Mouse (Mus musculus): ENCODE results near the gene Pex16. TPM values are rescaled to one million over a fixed set of nuclear protein-coding genes. Genes with fewer than 3 reads are reported as not detected.
A peak's percentile ranks its signal among the peaks of the same experiment; 100 is the strongest.

Gene Pex16
- polyA plus RNA-seq, 1 experiment from 2014 or later = 40.1 TPM

DNA sequence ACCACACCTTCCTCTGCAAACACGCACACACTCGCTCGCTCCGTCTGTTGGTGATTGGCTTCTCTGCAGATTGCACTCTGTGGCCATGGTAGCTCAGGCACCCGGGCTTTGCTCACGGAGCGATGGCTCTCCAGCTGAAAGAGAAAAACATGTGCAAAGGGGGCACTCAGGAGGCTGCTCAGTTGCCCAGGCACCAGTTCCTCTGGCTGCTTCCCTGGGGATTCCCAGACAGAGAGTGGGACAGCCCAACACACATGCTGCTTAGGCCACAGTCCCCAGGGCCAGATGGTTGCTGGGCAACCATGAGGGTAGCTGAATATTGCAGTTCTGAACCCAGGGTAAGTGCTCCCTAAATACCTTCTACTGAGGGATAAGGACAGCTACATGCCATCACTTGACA is 31.2 kb downstream of the Pex16 start:
- 0 out of 2 replicates have a peak overlapping the region, but pooled peaks have one; percentile 54 for H3K27ac ChIP-seq (replicated peaks)
- 50% methylated on average over 7 of the region's 7 CpGs for WGBS
- H3K4me1 ChIP-seq (replicated peaks) = peaks cover 24% of the 10 kb centered on the region
- H3K9ac ChIP-seq = no peak overlapping the region
- H3K4me3 ChIP-seq = no peak overlapping the region
- H3K36me3 ChIP-seq = peaks cover 50% of the 10 kb centered on the region
- H3K9me3 ChIP-seq = no peaks in the 10 kb centered on the region
- no peaks in the 10 kb centered on the region for H3K27me3 ChIP-seq
- ATAC-seq (ENCODE audit: low FRiP score, low read depth) = no peak
- no peak overlapping the region for H3K4me2 ChIP-seq

DNA sequence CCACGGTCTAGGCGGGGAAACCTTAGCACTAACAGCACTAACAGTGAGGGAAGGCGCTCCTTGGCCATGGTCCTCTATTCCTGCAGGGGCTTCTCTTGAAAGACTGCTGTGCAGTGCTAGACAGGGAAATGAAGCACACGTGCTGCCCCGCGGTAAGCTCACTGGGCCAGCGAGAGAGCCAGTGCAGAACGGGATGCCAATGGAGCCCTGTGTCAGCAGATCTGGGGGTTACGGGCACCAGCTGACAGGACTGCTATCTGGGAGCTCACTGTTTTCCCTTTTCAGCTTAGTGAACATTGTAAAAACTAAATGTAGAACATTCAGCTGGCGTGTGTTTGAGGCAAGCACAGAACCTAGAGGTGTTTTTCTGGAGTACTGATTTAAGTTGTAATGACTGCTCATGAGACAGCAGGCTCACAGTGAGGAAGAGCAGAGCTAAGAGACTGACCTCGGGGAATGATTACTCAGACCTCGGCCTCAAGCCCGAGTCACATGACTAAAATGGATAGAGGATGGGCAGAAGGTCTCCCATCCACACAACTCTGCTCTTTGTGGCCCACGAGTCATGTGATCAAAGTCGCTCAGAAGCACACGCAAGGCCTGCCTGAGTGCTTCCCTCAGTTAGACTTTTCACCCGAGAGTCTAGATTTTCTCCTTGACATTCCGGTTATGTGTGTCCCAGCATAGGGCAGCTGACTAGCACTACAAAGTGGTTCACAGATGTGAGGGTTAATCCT is 34.0 kb downstream of the Pex16 start:
- no peak overlapping the region for H3K9ac ChIP-seq
- H3K27ac ChIP-seq (replicated peaks) = no peak overlapping the region
- H3K4me3 ChIP-seq = no peak overlapping the region
- WGBS = 88% methylated on average over 18 of the region's 18 CpGs
- H3K27me3 ChIP-seq = no peaks in the 10 kb centered on the region
- no peaks in the 10 kb centered on the region for H3K9me3 ChIP-seq
- H3K4me1 ChIP-seq (replicated peaks) = peaks cover 9% of the 10 kb centered on the region
- no peak overlapping the region for H3K4me2 ChIP-seq
- peaks cover 78% of the 10 kb centered on the region for H3K36me3 ChIP-seq
- ATAC-seq (ENCODE audit: low FRiP score, low read depth) = no peak

DNA sequence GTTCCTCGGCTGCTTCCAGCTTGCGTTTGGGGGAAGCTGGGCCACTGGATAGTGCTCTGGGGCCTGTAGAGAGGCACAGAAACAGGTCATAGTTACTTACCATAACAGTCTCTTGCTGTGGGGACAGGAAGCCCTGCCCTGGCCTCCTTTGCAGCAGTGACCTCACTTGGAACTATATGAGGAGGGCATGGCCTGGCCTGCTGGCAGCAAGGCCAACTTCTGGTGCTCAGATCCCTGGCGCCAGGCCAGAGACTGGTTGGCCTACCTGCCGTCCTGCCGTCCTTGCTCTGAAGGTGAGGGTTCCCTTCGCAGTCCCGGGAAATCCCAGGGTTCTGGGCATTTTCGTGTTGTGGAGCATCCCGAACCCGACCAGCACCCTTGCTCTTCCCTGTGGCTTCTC is 37.2 kb downstream of the Pex16 start:
- no peak overlapping the region for H3K27ac ChIP-seq (replicated peaks)
- H3K4me2 ChIP-seq = no peak overlapping the region
- H3K4me3 ChIP-seq = no peak overlapping the region
- H3K36me3 ChIP-seq = peaks cover 90% of the 10 kb centered on the region
- no peaks in the 10 kb centered on the region for H3K9me3 ChIP-seq
- H3K27me3 ChIP-seq = no peaks in the 10 kb centered on the region
- no peak for ATAC-seq (ENCODE audit: low FRiP score, low read depth)
- H3K9ac ChIP-seq = no peak overlapping the region
- 93% methylated on average over 10 of the region's 10 CpGs for WGBS
- no peaks in the 10 kb centered on the region for H3K4me1 ChIP-seq (replicated peaks)

DNA sequence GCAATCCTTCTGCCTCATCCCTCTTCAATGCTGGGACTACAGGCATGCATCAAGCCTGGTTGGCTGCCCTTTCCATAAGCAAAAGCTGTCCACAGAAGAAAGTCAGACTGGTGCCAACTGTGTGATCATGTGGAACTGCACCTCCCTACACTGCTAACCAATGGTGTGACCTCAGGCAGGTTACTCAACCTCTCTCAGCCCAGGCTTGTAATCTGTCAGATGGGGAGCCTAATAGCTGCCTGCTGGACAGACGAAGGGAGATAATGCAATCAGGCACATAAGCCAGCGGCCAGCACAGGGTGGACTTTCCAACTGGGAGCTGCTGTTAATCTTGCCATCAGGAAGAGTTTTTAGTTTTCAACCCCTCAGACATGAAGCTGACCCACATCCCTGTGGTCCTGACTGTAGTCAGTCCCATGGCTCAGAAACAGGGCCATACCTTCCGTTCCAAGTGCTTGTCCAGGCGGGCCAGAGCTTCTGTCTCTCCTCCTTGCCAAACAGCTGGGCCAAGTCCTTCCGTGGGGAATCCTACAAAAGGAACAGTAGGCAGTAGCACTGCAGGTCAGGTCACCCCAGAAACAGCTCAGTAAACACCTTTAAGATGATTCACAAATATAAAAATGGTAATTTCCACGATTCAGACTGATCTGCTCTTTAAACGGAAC is 47.4 kb downstream of the Pex16 start:
- peaks cover 71% of the 10 kb centered on the region for H3K36me3 ChIP-seq
- 95% methylated on average over 7 of the region's 7 CpGs for WGBS

DNA sequence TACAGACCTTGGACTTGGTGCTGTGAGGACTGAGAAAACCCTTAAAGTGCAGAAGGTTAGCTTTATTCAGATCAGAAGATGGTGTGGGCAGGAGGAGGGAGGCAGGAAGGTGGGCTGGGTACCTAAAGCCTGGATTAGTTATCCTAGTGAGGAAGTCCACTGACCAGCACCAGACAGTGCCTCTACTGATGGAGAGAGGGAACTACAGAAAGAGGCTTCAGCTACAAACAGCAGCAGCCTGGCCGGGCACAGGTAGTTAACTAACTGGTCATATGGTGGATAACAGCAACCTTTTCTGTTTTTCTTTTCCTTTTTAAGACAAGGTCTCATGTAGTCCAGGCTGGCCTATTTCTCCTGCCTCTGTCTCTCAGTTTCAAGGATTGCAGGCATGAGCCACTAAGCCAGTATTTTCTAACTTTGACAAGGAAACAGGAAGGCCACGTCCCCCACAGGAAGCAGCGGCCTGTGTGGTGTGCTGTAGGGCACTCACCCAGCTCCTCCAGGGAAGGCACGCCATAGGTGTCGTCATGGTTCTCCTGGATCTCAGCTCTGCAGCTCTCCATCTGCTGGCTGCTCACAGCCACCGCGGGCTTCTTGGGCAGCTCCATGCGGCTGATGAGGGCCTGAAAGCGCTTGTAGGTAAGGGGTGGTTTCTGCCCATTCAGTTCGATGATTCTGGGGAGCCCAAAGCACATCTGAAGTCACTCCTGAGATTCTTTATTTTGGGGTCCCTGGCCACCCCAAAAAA is 48.1 kb downstream of the Pex16 start:
- peak overlapping the region; percentile 83; the same call in 1 of the 2 replicates for H3K27ac ChIP-seq (replicated peaks)
- H3K4me3 ChIP-seq = no peak overlapping the region
- no peaks in the 10 kb centered on the region for H3K27me3 ChIP-seq
- H3K36me3 ChIP-seq = peaks cover 68% of the 10 kb centered on the region
- no peaks in the 10 kb centered on the region for H3K9me3 ChIP-seq
- no peak overlapping the region for H3K9ac ChIP-seq
- WGBS = 73% methylated on average over 10 of the region's 10 CpGs
- H3K4me1 ChIP-seq (replicated peaks) = peaks cover 45% of the 10 kb centered on the region
- no peak overlapping the region for H3K4me2 ChIP-seq
- no peak for ATAC-seq (ENCODE audit: low FRiP score, low read depth)

More for the DNA sequence above, 47.4 kb downstream of the Pex16 start:
- no peak overlapping the region for H3K27ac ChIP-seq (replicated peaks)
- H3K27me3 ChIP-seq = no peaks in the 10 kb centered on the region
- H3K4me1 ChIP-seq (replicated peaks) = peaks cover 38% of the 10 kb centered on the region
- no peak for ATAC-seq (ENCODE audit: low FRiP score, low read depth)
- H3K9ac ChIP-seq = no peak overlapping the region
- H3K4me2 ChIP-seq = no peak overlapping the region
- H3K4me3 ChIP-seq = no peak overlapping the region
- no peaks in the 10 kb centered on the region for H3K9me3 ChIP-seq

DNA sequence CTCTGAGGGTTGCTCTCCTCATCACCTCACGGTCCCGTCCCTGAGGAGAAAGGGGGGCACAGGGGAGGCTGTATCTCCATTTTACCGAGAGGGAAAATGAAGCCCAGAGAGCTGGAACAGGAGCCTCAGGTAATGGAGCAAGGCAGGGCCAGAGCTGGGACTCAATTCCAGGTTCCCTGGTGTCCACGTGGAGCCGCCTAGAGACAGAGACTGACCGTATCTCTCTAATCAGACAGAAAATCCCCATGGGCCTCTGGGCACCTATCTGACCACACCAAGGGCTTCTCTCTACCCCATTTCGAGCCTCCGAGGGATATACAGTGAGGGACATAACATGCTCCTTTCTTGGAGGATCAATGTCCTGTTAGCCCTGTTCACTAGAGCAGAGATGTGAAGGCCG is 48.7 kb downstream of the Pex16 start:
- H3K9me3 ChIP-seq = no peaks in the 10 kb centered on the region
- H3K4me2 ChIP-seq = no peak overlapping the region
- no peaks in the 10 kb centered on the region for H3K27me3 ChIP-seq
- H3K36me3 ChIP-seq = peaks cover 63% of the 10 kb centered on the region
- no peak overlapping the region for H3K9ac ChIP-seq
- WGBS = 91% methylated on average over 9 of the region's 9 CpGs
- no peak overlapping the region for H3K4me3 ChIP-seq
- H3K27ac ChIP-seq (replicated peaks) = peak overlapping the region; percentile 83; the same call in 1 of the 2 replicates
- ATAC-seq (ENCODE audit: low FRiP score, low read depth) = no peak
- H3K4me1 ChIP-seq (replicated peaks) = peaks cover 51% of the 10 kb centered on the region

DNA sequence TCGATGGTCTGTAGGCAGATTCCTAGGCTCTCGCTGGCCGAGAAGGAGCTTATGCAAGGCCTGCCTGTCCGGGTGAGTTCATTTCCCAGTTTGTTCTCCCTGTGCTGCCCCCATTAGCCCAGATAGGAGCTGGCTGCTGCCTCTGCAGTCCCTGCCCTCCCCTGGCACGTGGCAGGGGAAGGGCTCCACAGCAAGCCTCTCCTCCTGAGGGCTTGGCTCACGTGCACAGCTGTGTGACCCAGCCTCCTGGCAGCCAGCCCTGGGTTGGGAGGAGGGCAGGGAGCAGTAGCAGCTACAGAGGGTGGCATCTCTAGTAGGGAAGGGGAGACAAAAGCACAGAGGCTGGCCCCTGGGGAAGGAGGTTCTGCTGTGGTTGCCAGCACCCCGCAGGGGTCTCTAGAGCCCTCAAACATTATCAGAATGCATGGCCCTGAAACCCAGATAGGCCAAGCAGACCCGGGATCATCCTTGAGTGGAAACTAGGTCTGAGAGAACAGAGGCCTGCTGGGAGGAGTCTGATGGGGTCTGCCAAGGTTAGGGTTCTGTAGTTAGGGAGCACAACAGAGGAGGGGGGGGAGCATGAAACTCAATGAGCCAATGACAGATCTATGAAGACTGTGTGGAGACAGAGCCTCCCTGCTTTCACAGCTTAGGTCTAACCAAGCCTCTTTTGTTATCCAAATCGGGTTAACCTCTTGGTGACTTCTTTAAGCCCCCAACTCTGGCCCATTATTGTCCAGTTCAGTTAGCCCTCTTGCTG is 49.4 kb downstream of the Pex16 start:
- no peak overlapping the region for H3K4me2 ChIP-seq
- no peaks in the 10 kb centered on the region for H3K9me3 ChIP-seq
- 57% methylated on average over 9 of the region's 9 CpGs for WGBS
- no peak overlapping the region for H3K4me3 ChIP-seq
- H3K27me3 ChIP-seq = no peaks in the 10 kb centered on the region
- peak overlapping the region; percentile 83 for H3K27ac ChIP-seq (replicated peaks)
- H3K4me1 ChIP-seq (replicated peaks) = peaks cover 58% of the 10 kb centered on the region
- peak; percentile 55 for ATAC-seq (ENCODE audit: low FRiP score, low read depth)
- peaks cover 57% of the 10 kb centered on the region for H3K36me3 ChIP-seq
- no peak overlapping the region for H3K9ac ChIP-seq

DNA sequence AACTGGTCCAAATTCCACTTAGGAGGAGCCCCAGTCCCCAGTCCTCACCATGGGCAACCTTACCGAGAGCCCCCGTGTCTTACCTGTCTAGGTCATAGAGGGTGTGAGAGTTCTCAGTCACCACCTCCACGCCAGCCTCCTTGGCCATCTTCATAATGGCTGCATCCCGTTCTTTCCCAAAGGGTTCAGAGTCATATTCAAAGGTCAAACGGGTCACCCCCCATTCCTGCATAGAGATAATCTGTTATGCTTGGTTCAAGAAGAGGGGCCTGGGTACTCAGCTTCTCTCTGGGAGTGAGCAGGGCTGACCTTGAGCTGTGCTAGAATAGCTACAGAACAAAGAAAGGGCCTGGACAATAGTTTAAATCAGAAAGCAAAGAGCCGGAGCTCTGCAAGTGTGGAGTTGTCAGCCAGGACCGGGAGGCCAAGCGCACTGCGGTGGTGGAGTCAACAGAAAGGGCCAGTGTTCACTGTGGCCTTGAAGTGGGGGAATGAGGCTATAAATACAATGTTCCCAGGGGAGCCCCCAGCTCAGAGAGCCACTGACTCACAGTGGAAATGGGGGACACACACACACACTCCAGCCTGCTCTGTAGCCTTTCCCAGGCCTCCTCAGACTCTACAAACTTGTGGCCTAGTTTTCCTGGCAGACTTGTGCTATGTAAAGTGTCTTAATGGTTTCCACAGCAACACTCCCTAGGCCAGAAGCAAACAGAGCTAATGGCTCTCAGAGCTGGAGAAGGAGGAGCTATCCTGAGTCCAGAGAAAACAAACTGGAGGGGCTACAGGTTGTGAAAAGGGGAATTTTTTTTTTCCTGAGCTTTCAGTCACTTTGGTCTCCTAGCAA is 50.2 kb downstream of the Pex16 start:
- Histone ChIP-seq H3K4me2 (peak overlapping the region; percentile 17; the same call in 1 of the 2 replicates), H3K4me3 (no peak overlapping the region), H3K9ac (no peak overlapping the region), H3K4me1 (replicated peaks) (peaks cover 65% of the 10 kb centered on the region), H3K27me3 (no peaks in the 10 kb centered on the region), H3K27ac (replicated peaks) (peak overlapping the region; percentile 83), H3K36me3 (peaks cover 49% of the 10 kb centered on the region), H3K9me3 (no peaks in the 10 kb centered on the region)
- 36% methylated on average over 9 of the region's 9 CpGs for WGBS
- peak; percentile 76 for ATAC-seq (ENCODE audit: low FRiP score, low read depth)

DNA sequence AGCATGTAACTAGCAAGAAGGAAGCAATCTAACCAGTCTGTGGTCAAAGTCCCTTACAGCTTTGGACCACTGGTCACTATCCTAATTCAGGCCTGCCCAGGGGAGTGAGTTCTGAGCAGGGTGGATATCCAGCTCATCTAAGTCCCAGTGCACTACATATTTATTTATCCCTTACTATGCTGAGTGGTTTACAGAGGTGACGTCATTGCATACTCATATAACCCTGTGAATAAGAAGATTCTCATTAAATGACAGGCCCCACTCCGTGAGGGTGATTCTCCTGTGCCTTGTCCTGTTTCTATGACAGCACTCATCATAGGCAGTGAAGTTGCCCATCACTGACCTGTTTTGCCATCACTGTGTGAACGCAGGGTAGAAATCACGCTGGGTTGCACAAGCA is 50.9 kb downstream of the Pex16 start:
- Histone ChIP-seq H3K27me3 (no peaks in the 10 kb centered on the region), H3K36me3 (peaks cover 42% of the 10 kb centered on the region), H3K4me1 (replicated peaks) (peaks cover 71% of the 10 kb centered on the region), H3K4me3 (no peak overlapping the region), H3K4me2 (0 out of 2 replicates have a peak overlapping the region, but pooled peaks have one; percentile 17), H3K9me3 (no peaks in the 10 kb centered on the region), H3K27ac (replicated peaks) (peak overlapping the region; percentile 83), H3K9ac (no peak overlapping the region)
- 61% methylated on average over 4 of the region's 4 CpGs for WGBS
- no peak for ATAC-seq (ENCODE audit: low FRiP score, low read depth)

DNA sequence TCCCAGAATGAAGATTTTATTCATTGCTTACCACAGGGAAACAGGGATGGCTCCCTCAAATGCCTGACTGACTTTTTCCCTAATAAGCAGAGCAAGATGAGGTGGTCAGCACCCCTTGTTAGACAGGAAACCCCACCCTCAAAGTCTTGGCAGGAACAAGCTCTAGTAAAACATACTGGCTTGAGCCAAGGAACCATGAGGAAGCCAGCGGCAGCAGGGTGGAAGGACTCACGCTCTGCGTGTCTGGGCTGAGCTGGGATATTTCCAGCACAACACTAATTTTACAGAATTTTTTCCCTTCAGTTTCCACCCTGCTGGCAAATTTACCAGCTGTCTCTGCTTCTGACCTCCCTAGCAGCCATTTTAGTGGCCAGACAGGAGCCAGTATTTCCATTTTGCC is 52.0 kb downstream of the Pex16 start:
- no peak overlapping the region for H3K9ac ChIP-seq
- no peak for ATAC-seq (ENCODE audit: low FRiP score, low read depth)
- no peaks in the 10 kb centered on the region for H3K27me3 ChIP-seq
- no peak overlapping the region for H3K4me3 ChIP-seq
- H3K4me2 ChIP-seq = no peak overlapping the region
- no peaks in the 10 kb centered on the region for H3K9me3 ChIP-seq
- H3K27ac ChIP-seq (replicated peaks) = peak overlapping the region; percentile 83
- peaks cover 31% of the 10 kb centered on the region for H3K36me3 ChIP-seq
- 58% methylated on average over 3 of the region's 3 CpGs for WGBS
- peaks cover 82% of the 10 kb centered on the region for H3K4me1 ChIP-seq (replicated peaks)

DNA sequence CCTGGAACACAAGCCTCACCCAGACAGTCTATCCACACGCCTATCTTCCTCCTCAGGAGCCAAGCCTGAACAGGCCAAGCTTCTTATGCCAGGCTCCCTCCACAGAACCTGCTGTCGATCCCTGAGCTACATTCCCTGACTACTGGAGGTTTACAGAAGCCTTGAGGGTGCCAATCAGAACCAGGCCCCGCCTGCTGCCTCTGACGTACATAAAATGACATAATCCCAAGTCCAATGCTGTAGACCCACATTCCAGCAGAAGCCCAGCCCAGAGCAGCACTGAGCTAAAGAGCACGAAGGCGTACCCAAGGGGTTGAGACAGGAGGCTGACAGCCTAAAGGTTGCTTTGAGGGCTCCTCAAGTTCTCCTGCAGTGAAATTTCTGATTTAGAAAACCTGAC is 53.4 kb downstream of the Pex16 start:
- Histone ChIP-seq H3K27ac (replicated peaks) (no peak overlapping the region), H3K4me3 (no peak overlapping the region), H3K4me2 (no peak overlapping the region), H3K4me1 (replicated peaks) (peaks cover 96% of the 10 kb centered on the region), H3K27me3 (no peaks in the 10 kb centered on the region), H3K36me3 (peaks cover 17% of the 10 kb centered on the region), H3K9me3 (no peaks in the 10 kb centered on the region), H3K9ac (no peak overlapping the region)
- ATAC-seq (ENCODE audit: low FRiP score, low read depth) = 0 out of 2 replicates have a peak, but pooled peaks have one; percentile 17
- WGBS = 60% methylated on average over 6 of the region's 6 CpGs
